In the genomic region with DNA sequence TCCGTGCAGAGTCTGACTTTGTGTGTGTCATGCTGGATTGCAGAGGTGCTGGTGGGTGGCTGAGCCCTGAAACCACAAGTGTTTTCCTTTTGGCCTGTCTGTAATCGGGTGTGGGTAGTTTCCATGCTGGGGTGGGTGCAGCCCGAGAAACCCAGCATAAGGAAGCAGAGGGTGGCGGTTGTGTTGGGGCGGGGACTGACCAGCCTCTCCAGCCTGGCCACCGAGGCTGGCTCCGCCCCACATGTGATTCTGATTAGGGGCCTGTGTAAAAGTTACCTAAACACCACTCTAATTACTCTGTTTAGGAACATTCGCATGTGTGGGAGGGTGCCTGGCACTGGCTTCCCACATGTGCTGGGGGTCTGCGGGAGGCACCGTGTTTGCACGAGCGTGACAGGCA, we compare ENCODE assay signal across 8 mouse cellular contexts. TPM values are rescaled to one million over a fixed set of nuclear protein-coding genes. Genes with fewer than 3 reads are reported as not detected.
DNase-seq lines count a peak whose midpoint lies in the region; ATAC-seq and TF ChIP-seq lines count a peak whose summit lies in the region.

No protein-coding gene starts in this region.

- no peaks in the 10 kb centered on the region for H3K9me3 ChIP-seq in intestine, embryonic 15.5 days
- no peaks in the 10 kb centered on the region for H3K9me3 ChIP-seq in intestine, postnatal 0 days (ENCODE audit: control insufficient read depth)

- no peaks in the 10 kb centered on the region for H3K36me3 ChIP-seq in intestine, embryonic 15.5 days
- H3K36me3 ChIP-seq in intestine, postnatal 0 days (ENCODE audit: control insufficient read depth, insufficient read depth) = no peaks in the 10 kb centered on the region

- no peak overlapping the region for H3K27ac ChIP-seq in intestine, embryonic 15.5 days
- no peak overlapping the region for H3K27ac ChIP-seq in intestine, postnatal 0 days (ENCODE audit: low read depth, low read length)

- H3K4me3 ChIP-seq in intestine, embryonic 15.5 days (replicated peaks) = no peak overlapping the region
- no peak overlapping the region for H3K4me3 ChIP-seq in intestine, postnatal 0 days (ENCODE audit: low read depth, low read length)

- peak; percentile 24 for DNase-seq in c-Kit-positive CD71-positive TER-119-positive erythroid progenitor cells, embryonic 14.5 days (ENCODE audit: low spot score)
- DNase-seq in lung, adult 18-20 months = no peak
- DNase-seq in thymus, postnatal 10 days (ENCODE audit: low spot score in 2 of 2) = no peak
- DNase-seq in MN1 (ENCODE audit: low spot score) = no peak

- no peak for TF ChIP-seq CTCF in intestine, postnatal 0 days (IDR thresholded peaks at IDR 0.05; ENCODE audit: low read depth)

- H3K27me3 ChIP-seq in intestine, embryonic 15.5 days (replicated peaks) = no peaks in the 10 kb centered on the region
- H3K27me3 ChIP-seq in intestine, postnatal 0 days (replicated peaks; ENCODE audit: control insufficient read depth, insufficient read depth, low read length) = no peaks in the 10 kb centered on the region

- H3K9ac ChIP-seq in intestine, embryonic 15.5 days = no peak overlapping the region
- no peak overlapping the region for H3K9ac ChIP-seq in intestine, postnatal 0 days (ENCODE audit: low read depth, low read length)

- no peak overlapping the region for H3K4me2 ChIP-seq in intestine, embryonic 15.5 days (replicated peaks)
- no peak overlapping the region for H3K4me2 ChIP-seq in intestine, postnatal 0 days (replicated peaks; ENCODE audit: low read depth)

- ATAC-seq in intestine, embryonic 15.5 days = 0 out of 2 replicates have a peak, but pooled peaks have one; percentile 54
- no peak for ATAC-seq in intestine, postnatal 0 days
- peak; percentile 18 to 58; a peak in 3 of 4 replicates for ATAC-seq in hematopoietic stem cell, adult 5-6 weeks (replicated peaks in 1 of 2; ENCODE audit: insufficient read depth in 1 of 2, low FRiP score in 2 of 2, low TSS enrichment in 1 of 2, low read depth in 1 of 2, poor library complexity in 2 of 2, severe bottlenecking in 2 of 2)
- peak; percentile 57; the same call in 1 of the 2 replicates for ATAC-seq in megakaryocyte-erythroid progenitor cell, adult 5-6 weeks (replicated peaks; ENCODE audit: low FRiP score, low TSS enrichment, poor library complexity, severe bottlenecking)

- H3K4me1 ChIP-seq in intestine, embryonic 15.5 days (replicated peaks) = 0 out of 2 replicates have a peak, but pooled peaks cover 3% of the 10 kb centered on the region
- H3K4me1 ChIP-seq in intestine, postnatal 0 days (replicated peaks; ENCODE audit: control insufficient read depth, insufficient read depth, low read length) = no peaks in the 10 kb centered on the region

- WGBS in intestine, embryonic 15.5 days = 50% methylated on average over 12 of the region's 12 CpGs
- 49% methylated on average over 12 of the region's 12 CpGs for WGBS in intestine, postnatal 0 days

RNA-seq across cellular contexts. Expression of a gene that starts 23.2 kb away (rescaled TPM):
- 0.78 and 0.85 TPM in 2 replicates for polyA plus RNA-seq in intestine, embryonic 15.5 days (2015; fragmentation: Nextera tagmentation; extraction: Ambion mirVana)
- 0.14 and 0.18 TPM in 2 replicates for polyA plus RNA-seq in intestine, postnatal 0 days (2015; fragmentation: Nextera tagmentation; extraction: Ambion mirVana)
- not detected in 2 replicates for total RNA-seq in hematopoietic stem cell, adult 5-6 weeks (2017)
- 1.4 TPM in 1 of 2 replicates, not detected in the other for total RNA-seq in megakaryocyte-erythroid progenitor cell, adult 5-6 weeks (2014; fragmentation: Nextera tagmentation)
- not detected in 2 replicates for total RNA-seq in megakaryocyte-erythroid progenitor cell, adult 5-6 weeks (2017)
